Mouse (Mus musculus): ENCODE results near the gene Krtap1-4. TPM values are rescaled to one million over a fixed set of nuclear protein-coding genes. Genes with fewer than 3 reads are reported as not detected.

Gene Krtap1-4
- total and polyA plus RNA-seq, 3 experiments: not detected

GRCm38 (mm10) chr11:99547892-99548291, 35.6 kb downstream of the Krtap1-4 start:
- Histone ChIP-seq H3K9me3 (replicated peaks; ENCODE audit: insufficient read depth, low read length) (no peaks in the 10 kb centered on the region), H3K27ac (ENCODE audit: control insufficient read depth, low read depth, low read length) (no peak overlapping the region), H3K4me3 (ENCODE audit: control insufficient read depth in 1 of 2, insufficient read depth in 1 of 2, low read depth in 2 of 2, low read length in 2 of 2) (no peak overlapping the region), H3K27me3 (ENCODE audit: control insufficient read depth in 1 of 2, insufficient read depth in 2 of 2, low read length in 2 of 2) (no peaks in the 10 kb centered on the region), H3K4me1 (ENCODE audit: control insufficient read depth in 1 of 2, insufficient read depth in 2 of 2, low read length in 2 of 2) (no peaks in the 10 kb centered on the region), H3K79me2 (ENCODE audit: control insufficient read depth, insufficient read depth, low read length, poor library complexity) (no peaks in the 10 kb centered on the region), H3K9ac (ENCODE audit: control insufficient read depth, low read depth, low read length, poor library complexity, severe bottlenecking) (no peak overlapping the region), H3K36me3 (ENCODE audit: control insufficient read depth in 1 of 2, insufficient read depth in 2 of 2, low read length in 2 of 2) (no peaks in the 10 kb centered on the region)
- peak; percentile 4 for DNase-seq (ENCODE audit: low read depth, low spot score)
- TF ChIP-seq RCOR1 (IDR thresholded peaks at IDR 0.05; ENCODE audit: low read depth, low read length) (no peak), KAT2A (conservative IDR thresholded peaks at IDR 0.05; ENCODE audit: low read depth, low read length) (no peak), MEF2A (IDR thresholded peaks at IDR 0.05; ENCODE audit: extremely low read depth, insufficient replicate concordance, low read depth, low read length, poor library complexity, severe bottlenecking) (no peak), ZMIZ1 (IDR thresholded peaks at IDR 0.05; ENCODE audit: low read depth, low read length) (no peak), CTCF (IDR thresholded peaks at IDR 0.05 in 2 of 3, conservative IDR thresholded peaks at IDR 0.05 in 1 of 3; ENCODE audit: control insufficient read depth in 1 of 3, insufficient read depth in 1 of 3, low read depth in 2 of 3, low read length in 3 of 3, poor library complexity in 1 of 3, severe bottlenecking in 1 of 3) (peak in 1 of 3 experiments; percentile 2; a peak in 1 of 6 replicates), SMC3 (IDR thresholded peaks at IDR 0.05; ENCODE audit: low read depth, low read length) (no peak), USF1 (IDR thresholded peaks at IDR 0.05; ENCODE audit: low read depth, low read length) (no peak), RAD21 (IDR thresholded peaks at IDR 0.05; ENCODE audit: low read depth, low read length) (peak; percentile 4), CHD2 (IDR thresholded peaks at IDR 0.05; ENCODE audit: low read length) (no peak), GABPA (IDR thresholded peaks at IDR 0.05; ENCODE audit: low read depth, low read length) (no peak), MAX (IDR thresholded peaks at IDR 0.05; ENCODE audit: low read length) (no peak), SIN3A (IDR thresholded peaks at IDR 0.05; ENCODE audit: low read length) (no peak), POLR2AphosphoS5 (IDR thresholded peaks at IDR 0.05; ENCODE audit: borderline replicate concordance, low read depth, low read length) (no peak), ELF1 (IDR thresholded peaks at IDR 0.05; ENCODE audit: low read depth, low read length) (no peak)

DNA sequence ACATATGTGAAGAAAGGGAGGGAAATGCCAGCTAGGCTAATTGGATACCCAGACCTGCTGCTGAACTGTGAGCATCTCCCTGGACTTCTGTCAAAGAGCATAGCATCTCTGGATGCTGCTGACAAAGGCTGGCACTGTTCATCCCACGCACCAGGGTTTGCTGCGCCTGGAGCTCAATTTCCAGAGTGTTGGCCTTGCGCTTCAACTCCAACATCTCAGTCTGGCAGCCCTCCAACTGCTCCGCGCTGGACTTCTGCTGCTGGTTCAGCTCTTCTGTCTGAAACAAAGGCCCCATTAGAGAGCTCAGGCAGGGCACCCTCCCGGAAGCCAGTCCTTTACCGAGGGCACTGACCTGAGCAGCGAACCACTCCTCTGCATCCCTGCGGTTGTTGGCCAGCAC, 43.7 kb downstream of the Krtap1-4 start:
- Histone ChIP-seq H3K9me3 (replicated peaks; ENCODE audit: insufficient read depth, low read length) (no peaks in the 10 kb centered on the region), H3K27ac (ENCODE audit: control insufficient read depth, low read depth, low read length) (no peak overlapping the region), H3K9ac (ENCODE audit: control insufficient read depth, low read depth, low read length, poor library complexity, severe bottlenecking) (no peak overlapping the region), H3K79me2 (ENCODE audit: control insufficient read depth, insufficient read depth, low read length, poor library complexity) (no peaks in the 10 kb centered on the region), H3K4me3 (ENCODE audit: control insufficient read depth in 1 of 2, insufficient read depth in 1 of 2, low read depth in 2 of 2, low read length in 2 of 2) (no peak overlapping the region), H3K27me3 (ENCODE audit: control insufficient read depth in 1 of 2, insufficient read depth in 2 of 2, low read length in 2 of 2) (no peaks in the 10 kb centered on the region), H3K4me1 (ENCODE audit: control insufficient read depth in 1 of 2, insufficient read depth in 2 of 2, low read length in 2 of 2) (no peaks in the 10 kb centered on the region), H3K36me3 (ENCODE audit: control insufficient read depth in 1 of 2, insufficient read depth in 2 of 2, low read length in 2 of 2) (no peaks in the 10 kb centered on the region)
- no peak for DNase-seq (ENCODE audit: low read depth, low spot score)
- TF ChIP-seq RAD21 (IDR thresholded peaks at IDR 0.05; ENCODE audit: low read depth, low read length): no peak
- TF ChIP-seq SMC3 (IDR thresholded peaks at IDR 0.05; ENCODE audit: low read depth, low read length): no peak
- no peak for TF ChIP-seq USF1 (IDR thresholded peaks at IDR 0.05; ENCODE audit: low read depth, low read length)
- TF ChIP-seq GABPA (IDR thresholded peaks at IDR 0.05; ENCODE audit: low read depth, low read length): no peak
- no peak for TF ChIP-seq POLR2AphosphoS2 (IDR thresholded peaks at IDR 0.05; ENCODE audit: low read length)
- TF ChIP-seq ELF1 (IDR thresholded peaks at IDR 0.05; ENCODE audit: low read depth, low read length): no peak
- TF ChIP-seq SIN3A (IDR thresholded peaks at IDR 0.05; ENCODE audit: low read length): no peak
- no peak for TF ChIP-seq MEF2A (IDR thresholded peaks at IDR 0.05; ENCODE audit: extremely low read depth, insufficient replicate concordance, low read depth, low read length, poor library complexity, severe bottlenecking)
- no peak for TF ChIP-seq MAX (IDR thresholded peaks at IDR 0.05; ENCODE audit: low read length)
- no peak for TF ChIP-seq RCOR1 (IDR thresholded peaks at IDR 0.05; ENCODE audit: low read depth, low read length)
- TF ChIP-seq ZKSCAN1 (IDR thresholded peaks at IDR 0.05; ENCODE audit: low read depth, low read length): no peak
- no peak for TF ChIP-seq E2F4 (IDR thresholded peaks at IDR 0.05; ENCODE audit: borderline replicate concordance, low read depth, low read length)
- TF ChIP-seq MYB (IDR thresholded peaks at IDR 0.05; ENCODE audit: low read depth, low read length): no peak
- TF ChIP-seq CTCF (IDR thresholded peaks at IDR 0.05 in 2 of 3, conservative IDR thresholded peaks at IDR 0.05 in 1 of 3; ENCODE audit: control insufficient read depth in 1 of 3, insufficient read depth in 1 of 3, low read depth in 2 of 3, low read length in 3 of 3, poor library complexity in 1 of 3, severe bottlenecking in 1 of 3): no peak
- TF ChIP-seq POLR2A (IDR thresholded peaks at IDR 0.05; ENCODE audit: control insufficient read depth in 1 of 2, insufficient read depth in 1 of 2, low read depth in 1 of 2, low read length in 2 of 2, poor library complexity in 1 of 2): no peak

Other genes starting within 250 kb of the Krtap1-4 start
Only the 30 nearest of the 36 such genes appear.
- not detected in 2 replicates for gene Krt28, start 208.8 kb downstream of the Krtap1-4 start, total RNA-seq (2012; rRNA removed)
- not detected for gene Krt28, start 208.8 kb downstream of the Krtap1-4 start, polyA plus RNA-seq (2012; ENCODE audit: insufficient read depth in 1 of 2, insufficient read length in 2 of 2, low read depth in 1 of 2, low replicate concordance in 2 of 2, missing spikeins in 1 of 2)
- not detected in 2 replicates for gene Krt10, start 194.3 kb downstream of the Krtap1-4 start, total RNA-seq (2012; rRNA removed)
- gene Krt10, start 194.3 kb downstream of the Krtap1-4 start, polyA plus RNA-seq (2012; ENCODE audit: insufficient read depth in 1 of 2, insufficient read length in 2 of 2, low read depth in 1 of 2, low replicate concordance in 2 of 2, missing spikeins in 1 of 2): not detected
- gene Krt12, start 161.4 kb downstream of the Krtap1-4 start, total RNA-seq (2012; rRNA removed): not detected in 2 replicates
- gene Krt12, start 161.4 kb downstream of the Krtap1-4 start, polyA plus RNA-seq (2012; ENCODE audit: insufficient read depth in 1 of 2, insufficient read length in 2 of 2, low read depth in 1 of 2, low replicate concordance in 2 of 2, missing spikeins in 1 of 2): under 1 TPM in 1 of 2 experiments, not detected in 1; 0.10 TPM
- gene Krt20, start 145.5 kb downstream of the Krtap1-4 start, total RNA-seq (2012; rRNA removed): not detected in 2 replicates
- not detected for gene Krt20, start 145.5 kb downstream of the Krtap1-4 start, polyA plus RNA-seq (2012; ENCODE audit: insufficient read depth in 1 of 2, insufficient read length in 2 of 2, low read depth in 1 of 2, low replicate concordance in 2 of 2, missing spikeins in 1 of 2)
- gene Krt23, start 90.5 kb downstream of the Krtap1-4 start, total RNA-seq (2012; rRNA removed): not detected in 2 replicates
- gene Krt23, start 90.5 kb downstream of the Krtap1-4 start, polyA plus RNA-seq (2012; ENCODE audit: insufficient read depth in 1 of 2, insufficient read length in 2 of 2, low read depth in 1 of 2, low replicate concordance in 2 of 2, missing spikeins in 1 of 2): not detected
- not detected in 2 replicates for gene Krt39, start 62.3 kb downstream of the Krtap1-4 start, total RNA-seq (2012; rRNA removed)
- gene Krt39, start 62.3 kb downstream of the Krtap1-4 start, polyA plus RNA-seq (2012; ENCODE audit: insufficient read depth in 1 of 2, insufficient read length in 2 of 2, low read depth in 1 of 2, low replicate concordance in 2 of 2, missing spikeins in 1 of 2): not detected
- not detected in 2 replicates for gene Krt40, start 40.5 kb downstream of the Krtap1-4 start, total RNA-seq (2012; rRNA removed)
- gene Krt40, start 40.5 kb downstream of the Krtap1-4 start, polyA plus RNA-seq (2012; ENCODE audit: insufficient read depth in 1 of 2, insufficient read length in 2 of 2, low read depth in 1 of 2, low replicate concordance in 2 of 2, missing spikeins in 1 of 2): not detected
- not detected in 2 replicates for gene Krtap3-3, start 32.8 kb downstream of the Krtap1-4 start, total RNA-seq (2012; rRNA removed)
- not detected for gene Krtap3-3, start 32.8 kb downstream of the Krtap1-4 start, polyA plus RNA-seq (2012; ENCODE audit: insufficient read depth in 1 of 2, insufficient read length in 2 of 2, low read depth in 1 of 2, low replicate concordance in 2 of 2, missing spikeins in 1 of 2)
- not detected in 2 replicates for gene Krtap3-2, start 26.8 kb downstream of the Krtap1-4 start, total RNA-seq (2012; rRNA removed)
- not detected for gene Krtap3-2, start 26.8 kb downstream of the Krtap1-4 start, polyA plus RNA-seq (2012; ENCODE audit: insufficient read depth in 1 of 2, insufficient read length in 2 of 2, low read depth in 1 of 2, low replicate concordance in 2 of 2, missing spikeins in 1 of 2)
- not detected in 2 replicates for gene Gm11939, start 24.2 kb downstream of the Krtap1-4 start, total RNA-seq (2012; rRNA removed)
- not detected for gene Gm11939, start 24.2 kb downstream of the Krtap1-4 start, polyA plus RNA-seq (2012; ENCODE audit: insufficient read depth in 1 of 2, insufficient read length in 2 of 2, low read depth in 1 of 2, low replicate concordance in 2 of 2, missing spikeins in 1 of 2)
- not detected in 2 replicates for gene Krtap3-1, start 17.0 kb downstream of the Krtap1-4 start, total RNA-seq (2012; rRNA removed)
- gene Krtap3-1, start 17.0 kb downstream of the Krtap1-4 start, polyA plus RNA-seq (2012; ENCODE audit: insufficient read depth in 1 of 2, insufficient read length in 2 of 2, low read depth in 1 of 2, low replicate concordance in 2 of 2, missing spikeins in 1 of 2): not detected
- gene Krtap1-5, start 2.6 kb downstream of the Krtap1-4 start, total RNA-seq (2012; rRNA removed): not detected in 2 replicates
- not detected for gene Krtap1-5, start 2.6 kb downstream of the Krtap1-4 start, polyA plus RNA-seq (2012; ENCODE audit: insufficient read depth in 1 of 2, insufficient read length in 2 of 2, low read depth in 1 of 2, low replicate concordance in 2 of 2, missing spikeins in 1 of 2)
- gene Krtap1-3, start 7.7 kb upstream of the Krtap1-4 start, total RNA-seq (2012; rRNA removed): not detected in 2 replicates
- not detected for gene Krtap1-3, start 7.7 kb upstream of the Krtap1-4 start, polyA plus RNA-seq (2012; ENCODE audit: insufficient read depth in 1 of 2, insufficient read length in 2 of 2, low read depth in 1 of 2, low replicate concordance in 2 of 2, missing spikeins in 1 of 2)
- gene Krtap9-3, start 14.5 kb upstream of the Krtap1-4 start, total RNA-seq (2012; rRNA removed): not detected in 2 replicates
- not detected for gene Krtap9-3, start 14.5 kb upstream of the Krtap1-4 start, polyA plus RNA-seq (2012; ENCODE audit: insufficient read depth in 1 of 2, insufficient read length in 2 of 2, low read depth in 1 of 2, low replicate concordance in 2 of 2, missing spikeins in 1 of 2)
- gene Gm11938, start 19.7 kb upstream of the Krtap1-4 start, total RNA-seq (2012; rRNA removed): not detected in 2 replicates
- not detected for gene Gm11938, start 19.7 kb upstream of the Krtap1-4 start, polyA plus RNA-seq (2012; ENCODE audit: insufficient read depth in 1 of 2, insufficient read length in 2 of 2, low read depth in 1 of 2, low replicate concordance in 2 of 2, missing spikeins in 1 of 2)
- not detected in 2 replicates for gene Gm11937, start 26.5 kb upstream of the Krtap1-4 start, total RNA-seq (2012; rRNA removed)
- gene Gm11937, start 26.5 kb upstream of the Krtap1-4 start, polyA plus RNA-seq (2012; ENCODE audit: insufficient read depth in 1 of 2, insufficient read length in 2 of 2, low read depth in 1 of 2, low replicate concordance in 2 of 2, missing spikeins in 1 of 2): not detected
- gene Krtap2-4, start 31.2 kb upstream of the Krtap1-4 start, total RNA-seq (2012; rRNA removed): not detected in 2 replicates
- gene Krtap2-4, start 31.2 kb upstream of the Krtap1-4 start, polyA plus RNA-seq (2012; ENCODE audit: insufficient read depth in 1 of 2, insufficient read length in 2 of 2, low read depth in 1 of 2, low replicate concordance in 2 of 2, missing spikeins in 1 of 2): not detected
- not detected in 2 replicates for gene Gm11562, start 36.8 kb upstream of the Krtap1-4 start, total RNA-seq (2012; rRNA removed)
- gene Gm11562, start 36.8 kb upstream of the Krtap1-4 start, polyA plus RNA-seq (2012; ENCODE audit: insufficient read depth in 1 of 2, insufficient read length in 2 of 2, low read depth in 1 of 2, low replicate concordance in 2 of 2, missing spikeins in 1 of 2): not detected
- not detected in 2 replicates for gene Krtap4-1, start 44.6 kb upstream of the Krtap1-4 start, total RNA-seq (2012; rRNA removed)
- not detected for gene Krtap4-1, start 44.6 kb upstream of the Krtap1-4 start, polyA plus RNA-seq (2012; ENCODE audit: insufficient read depth in 1 of 2, insufficient read length in 2 of 2, low read depth in 1 of 2, low replicate concordance in 2 of 2, missing spikeins in 1 of 2)
- gene Krtap4-2, start 51.4 kb upstream of the Krtap1-4 start, total RNA-seq (2012; rRNA removed): not detected in 2 replicates
- not detected for gene Krtap4-2, start 51.4 kb upstream of the Krtap1-4 start, polyA plus RNA-seq (2012; ENCODE audit: insufficient read depth in 1 of 2, insufficient read length in 2 of 2, low read depth in 1 of 2, low replicate concordance in 2 of 2, missing spikeins in 1 of 2)
- not detected in 2 replicates for gene Krtap4-7, start 60.4 kb upstream of the Krtap1-4 start, total RNA-seq (2012; rRNA removed)
- not detected for gene Krtap4-7, start 60.4 kb upstream of the Krtap1-4 start, polyA plus RNA-seq (2012; ENCODE audit: insufficient read depth in 1 of 2, insufficient read length in 2 of 2, low read depth in 1 of 2, low replicate concordance in 2 of 2, missing spikeins in 1 of 2)
- not detected in 2 replicates for gene Gm11555, start 66.6 kb upstream of the Krtap1-4 start, total RNA-seq (2012; rRNA removed)
- not detected for gene Gm11555, start 66.6 kb upstream of the Krtap1-4 start, polyA plus RNA-seq (2012; ENCODE audit: insufficient read depth in 1 of 2, insufficient read length in 2 of 2, low read depth in 1 of 2, low replicate concordance in 2 of 2, missing spikeins in 1 of 2)
- gene Gm11563, start 75.3 kb upstream of the Krtap1-4 start, total RNA-seq (2012; rRNA removed): not detected in 2 replicates
- not detected for gene Gm11563, start 75.3 kb upstream of the Krtap1-4 start, polyA plus RNA-seq (2012; ENCODE audit: insufficient read depth in 1 of 2, insufficient read length in 2 of 2, low read depth in 1 of 2, low replicate concordance in 2 of 2, missing spikeins in 1 of 2)
- gene Krtap4-6, start 82.3 kb upstream of the Krtap1-4 start, total RNA-seq (2012; rRNA removed): not detected in 2 replicates
- gene Krtap4-6, start 82.3 kb upstream of the Krtap1-4 start, polyA plus RNA-seq (2012; ENCODE audit: insufficient read depth in 1 of 2, insufficient read length in 2 of 2, low read depth in 1 of 2, low replicate concordance in 2 of 2, missing spikeins in 1 of 2): not detected
- gene Gm14190, start 107.1 kb upstream of the Krtap1-4 start, total RNA-seq (2012; rRNA removed): not detected in 2 replicates
- gene Gm14190, start 107.1 kb upstream of the Krtap1-4 start, polyA plus RNA-seq (2012; ENCODE audit: insufficient read depth in 1 of 2, insufficient read length in 2 of 2, low read depth in 1 of 2, low replicate concordance in 2 of 2, missing spikeins in 1 of 2): not detected
- not detected in 2 replicates for gene Gm14180, start 150.6 kb upstream of the Krtap1-4 start, total RNA-seq (2012; rRNA removed)
- not detected for gene Gm14180, start 150.6 kb upstream of the Krtap1-4 start, polyA plus RNA-seq (2012; ENCODE audit: insufficient read depth in 1 of 2, insufficient read length in 2 of 2, low read depth in 1 of 2, low replicate concordance in 2 of 2, missing spikeins in 1 of 2)
- not detected in 2 replicates for gene Gm11595, start 189.3 kb upstream of the Krtap1-4 start, total RNA-seq (2012; rRNA removed)
- not detected for gene Gm11595, start 189.3 kb upstream of the Krtap1-4 start, polyA plus RNA-seq (2012; ENCODE audit: insufficient read depth in 1 of 2, insufficient read length in 2 of 2, low read depth in 1 of 2, low replicate concordance in 2 of 2, missing spikeins in 1 of 2)
- not detected in 2 replicates for gene Krtap4-8, start 197.1 kb upstream of the Krtap1-4 start, total RNA-seq (2012; rRNA removed)
- not detected for gene Krtap4-8, start 197.1 kb upstream of the Krtap1-4 start, polyA plus RNA-seq (2012; ENCODE audit: insufficient read depth in 1 of 2, insufficient read length in 2 of 2, low read depth in 1 of 2, low replicate concordance in 2 of 2, missing spikeins in 1 of 2)
- gene Krtap4-9, start 201.5 kb upstream of the Krtap1-4 start, total RNA-seq (2012; rRNA removed): not detected in 2 replicates
- gene Krtap4-9, start 201.5 kb upstream of the Krtap1-4 start, polyA plus RNA-seq (2012; ENCODE audit: insufficient read depth in 1 of 2, insufficient read length in 2 of 2, low read depth in 1 of 2, low replicate concordance in 2 of 2, missing spikeins in 1 of 2): not detected
- gene Gm11596, start 209.8 kb upstream of the Krtap1-4 start, total RNA-seq (2012; rRNA removed): not detected in 2 replicates
- gene Gm11596, start 209.8 kb upstream of the Krtap1-4 start, polyA plus RNA-seq (2012; ENCODE audit: insufficient read depth in 1 of 2, insufficient read length in 2 of 2, low read depth in 1 of 2, low replicate concordance in 2 of 2, missing spikeins in 1 of 2): not detected